Mouse (Mus musculus): ENCODE data around the gene Adipoq. TPM values are rescaled to one million over a fixed set of nuclear protein-coding genes. Genes with fewer than 3 reads are reported as not detected.

The Adipoq gene
- polyA plus RNA-seq, 1 experiment from 2014 or later: not detected

GRCm38 (mm10) chr16:23122446-23122845, 23.9 kb upstream of the Adipoq start:
- 87% methylated on average over 3 of the region's 3 CpGs for WGBS

GRCm38 (mm10) chr16:23123104-23123503, 23.2 kb upstream of the Adipoq start:
- Histone ChIP-seq H3K9me3 (replicated peaks) (no peaks in the 10 kb centered on the region), H3K4me3 (no peak overlapping the region), H3K27ac (no peak overlapping the region), H3K4me2 (no peak overlapping the region), H3K27me3 (no peaks in the 10 kb centered on the region), H3K4me1 (replicated peaks) (peaks cover 10% of the 10 kb centered on the region), H3K9ac (no peak overlapping the region), H3K36me3 (peaks cover 31% of the 10 kb centered on the region)
- 90% methylated on average over 4 of the region's 4 CpGs for WGBS
- ATAC-seq (replicated peaks; ENCODE audit: insufficient number of reproducible peaks, insufficient read depth, low FRiP score, low read depth): no peak

More at GRCm38 (mm10) chr16:23122446-23122845, 23.9 kb upstream of the Adipoq start:
- H3K4me2 ChIP-seq: no peak overlapping the region
- no peaks in the 10 kb centered on the region for H3K9me3 ChIP-seq (replicated peaks)
- no peak overlapping the region for H3K9ac ChIP-seq
- H3K27ac ChIP-seq: no peak overlapping the region
- H3K36me3 ChIP-seq: peaks cover 31% of the 10 kb centered on the region
- H3K4me1 ChIP-seq (replicated peaks): peaks cover 10% of the 10 kb centered on the region
- no peak overlapping the region for H3K4me3 ChIP-seq
- H3K27me3 ChIP-seq: no peaks in the 10 kb centered on the region
- no peak for ATAC-seq (replicated peaks; ENCODE audit: insufficient number of reproducible peaks, insufficient read depth, low FRiP score, low read depth)

GRCm38 (mm10) chr16:23124398-23124797, 21.9 kb upstream of the Adipoq start:
- Histone ChIP-seq H3K4me3 (no peak overlapping the region), H3K4me2 (no peak overlapping the region), H3K9me3 (replicated peaks) (no peaks in the 10 kb centered on the region), H3K36me3 (peaks cover 31% of the 10 kb centered on the region), H3K27ac (no peak overlapping the region), H3K27me3 (no peaks in the 10 kb centered on the region), H3K9ac (no peak overlapping the region), H3K4me1 (replicated peaks) (peaks cover 19% of the 10 kb centered on the region)
- WGBS: 84% methylated on average over 4 of the region's 4 CpGs
- ATAC-seq (replicated peaks; ENCODE audit: insufficient number of reproducible peaks, insufficient read depth, low FRiP score, low read depth): no peak

- H3K27me3 ChIP-seq: no peaks in the 10 kb centered on the region
- H3K9me3 ChIP-seq (replicated peaks): no peaks in the 10 kb centered on the region
- peaks cover 19% of the 10 kb centered on the region for H3K4me1 ChIP-seq (replicated peaks)
- ATAC-seq (replicated peaks; ENCODE audit: insufficient number of reproducible peaks, insufficient read depth, low FRiP score, low read depth): no peak
- peak overlapping the region; percentile 95 for H3K4me3 ChIP-seq
- peaks cover 13% of the 10 kb centered on the region for H3K36me3 ChIP-seq
- WGBS: 0% methylated on average over 4 of the region's 4 CpGs
- peak overlapping the region; percentile 93 for H3K4me2 ChIP-seq
- H3K27ac ChIP-seq: peak overlapping the region; percentile 99
- peak overlapping the region; percentile 97 for H3K9ac ChIP-seq
Observed at GRCm38 (mm10) chr16:23127311-23127672, 19.0 kb upstream of the Adipoq start.

GRCm38 (mm10) chr16:23127673-23128375, 18.5 kb upstream of the Adipoq start, which contains the start of gene Rfc4:
Gene Rfc4 (minus strand): TSS chr16:23127737.
- peak; percentile 91 for ATAC-seq (replicated peaks; ENCODE audit: insufficient number of reproducible peaks, insufficient read depth, low FRiP score, low read depth)
- peaks cover 19% of the 10 kb centered on the region for H3K4me1 ChIP-seq (replicated peaks)
- H3K27me3 ChIP-seq: no peaks in the 10 kb centered on the region
- H3K4me3 ChIP-seq: peak within 1 kb of the TSS; percentile 95
- peak within 1 kb of the TSS; percentile 93 for H3K4me2 ChIP-seq
- H3K36me3 ChIP-seq: peaks cover 10% of the 10 kb centered on the region; the same call in 1 of the 2 replicates
- under 1% methylated on average over 51 of the region's 51 CpGs for WGBS
- H3K9me3 ChIP-seq (replicated peaks): no peaks in the 10 kb centered on the region
- peak within 1 kb of the TSS; percentile 99 for H3K27ac ChIP-seq
- peak within 1 kb of the TSS; percentile 97 for H3K9ac ChIP-seq

GRCm38 (mm10) chr16:23130303-23130702, 16.0 kb upstream of the Adipoq start:
- Histone ChIP-seq H3K36me3 (no peaks in the 10 kb centered on the region), H3K9ac (no peak overlapping the region), H3K9me3 (replicated peaks) (no peaks in the 10 kb centered on the region), H3K27me3 (no peaks in the 10 kb centered on the region), H3K27ac (no peak overlapping the region), H3K4me1 (replicated peaks) (peaks cover 19% of the 10 kb centered on the region), H3K4me2 (no peak overlapping the region), H3K4me3 (no peak overlapping the region)
- 84% methylated on average over 3 of the region's 3 CpGs for WGBS
- no peak for ATAC-seq (replicated peaks; ENCODE audit: insufficient number of reproducible peaks, insufficient read depth, low FRiP score, low read depth)

- H3K9me3 ChIP-seq (replicated peaks): no peaks in the 10 kb centered on the region
- 94% methylated on average over 1 of the region's 1 CpGs for WGBS
- no peaks in the 10 kb centered on the region for H3K27me3 ChIP-seq
- ATAC-seq (replicated peaks; ENCODE audit: insufficient number of reproducible peaks, insufficient read depth, low FRiP score, low read depth): no peak
- no peak overlapping the region for H3K4me2 ChIP-seq
- H3K9ac ChIP-seq: no peak overlapping the region
- no peak overlapping the region for H3K4me3 ChIP-seq
- H3K27ac ChIP-seq: no peak overlapping the region
- H3K36me3 ChIP-seq: no peaks in the 10 kb centered on the region
- H3K4me1 ChIP-seq (replicated peaks): peaks cover 9% of the 10 kb centered on the region
Observed at GRCm38 (mm10) chr16:23132336-23132735, 14.0 kb upstream of the Adipoq start.

- H3K27me3 ChIP-seq: no peaks in the 10 kb centered on the region
- ATAC-seq (replicated peaks; ENCODE audit: insufficient number of reproducible peaks, insufficient read depth, low FRiP score, low read depth): no peak
- H3K4me3 ChIP-seq: no peak overlapping the region
- WGBS: 20% methylated on average over 11 of the region's 11 CpGs
- no peaks in the 10 kb centered on the region for H3K4me1 ChIP-seq (replicated peaks)
- no peaks in the 10 kb centered on the region for H3K9me3 ChIP-seq (replicated peaks)
- no peak overlapping the region for H3K9ac ChIP-seq
- no peak overlapping the region for H3K4me2 ChIP-seq
- no peaks in the 10 kb centered on the region for H3K36me3 ChIP-seq
- H3K27ac ChIP-seq: no peak overlapping the region
Observed at GRCm38 (mm10) chr16:23135421-23136149, 10.8 kb upstream of the Adipoq start.

- Histone ChIP-seq H3K4me1 (replicated peaks) (no peaks in the 10 kb centered on the region), H3K27me3 (no peaks in the 10 kb centered on the region), H3K4me3 (no peak overlapping the region), H3K36me3 (no peaks in the 10 kb centered on the region), H3K9me3 (replicated peaks) (no peaks in the 10 kb centered on the region), H3K27ac (no peak overlapping the region), H3K4me2 (no peak overlapping the region), H3K9ac (no peak overlapping the region)
- no peak for ATAC-seq (replicated peaks; ENCODE audit: insufficient number of reproducible peaks, insufficient read depth, low FRiP score, low read depth)
- WGBS: 46% methylated on average over 4 of the region's 4 CpGs
Observed at GRCm38 (mm10) chr16:23136406-23136970, 9.8 kb upstream of the Adipoq start.

- Histone ChIP-seq H3K4me1 (replicated peaks) (peaks cover 10% of the 10 kb centered on the region; the same call in 1 of the 2 replicates), H3K36me3 (no peaks in the 10 kb centered on the region), H3K27ac (no peak overlapping the region), H3K4me2 (no peak overlapping the region), H3K9me3 (replicated peaks) (no peaks in the 10 kb centered on the region), H3K27me3 (no peaks in the 10 kb centered on the region), H3K9ac (no peak overlapping the region), H3K4me3 (no peak overlapping the region)
- ATAC-seq (replicated peaks; ENCODE audit: insufficient number of reproducible peaks, insufficient read depth, low FRiP score, low read depth): no peak
- WGBS: 91% methylated on average over 3 of the region's 3 CpGs
Observed at GRCm38 (mm10) chr16:23140911-23141310, 5.4 kb upstream of the Adipoq start.

GRCm38 (mm10) chr16:23144326-23144725, 2.0 kb upstream of the Adipoq start:
- no peak for ATAC-seq (replicated peaks; ENCODE audit: insufficient number of reproducible peaks, insufficient read depth, low FRiP score, low read depth)
- no peaks in the 10 kb centered on the region for H3K9me3 ChIP-seq (replicated peaks)
- no peak overlapping the region for H3K4me2 ChIP-seq
- H3K4me3 ChIP-seq: no peak overlapping the region
- H3K27me3 ChIP-seq: no peaks in the 10 kb centered on the region
- H3K9ac ChIP-seq: no peak overlapping the region
- WGBS: 83% methylated on average over 7 of the region's 7 CpGs
- H3K27ac ChIP-seq: no peak overlapping the region
- H3K4me1 ChIP-seq (replicated peaks): peaks cover 10% of the 10 kb centered on the region; the same call in 1 of the 2 replicates
- H3K36me3 ChIP-seq: no peaks in the 10 kb centered on the region

All from heart, embryonic 15.5 days (tissue).